Mouse (Mus musculus): Measurements from ENCODE around the gene Sap25. TPM values are rescaled to one million over a fixed set of nuclear protein-coding genes. Genes with fewer than 3 reads are reported as not detected.

Sap25 gene
- total RNA-seq, 2 experiments from 2014 or later: 3.1 to 13.9 TPM

- DNase-seq (ENCODE audit: extremely low spot score in 1 of 2, low spot score in 1 of 2): no peak
Observed at GRCm38 (mm10) chr5:137627991-137628390, 13.1 kb upstream of the Sap25 start.

GRCm38 (mm10) chr5:137628498-137629305 lies 12.4 kb upstream of the Sap25 start, which contains the start of the genes Fbxo24, Lrch4 and Gm20605:
Gene Fbxo24, minus strand, starts transcription at chr5:137629002.
Gene Lrch4, plus strand, starts transcription at chr5:137629121.
Gene Gm20605, plus strand, starts transcription at chr5:137629175.
- DNase-seq (ENCODE audit: extremely low spot score in 1 of 2, low spot score in 1 of 2): peak; percentile 93 to 94

- DNase-seq (ENCODE audit: extremely low spot score in 1 of 2, low spot score in 1 of 2): no peak
Observed at GRCm38 (mm10) chr5:137629306-137629721, 11.8 kb upstream of the Sap25 start.

GRCm38 (mm10) chr5:137629906-137630545 lies 11.1 kb upstream of the Sap25 start:
- DNase-seq (ENCODE audit: extremely low spot score in 1 of 2, low spot score in 1 of 2): no peak

GRCm38 (mm10) chr5:137630602-137631001 lies 10.5 kb upstream of the Sap25 start:
- DNase-seq (ENCODE audit: extremely low spot score in 1 of 2, low spot score in 1 of 2): no peak

GRCm38 (mm10) chr5:137631171-137631570 lies 10.0 kb upstream of the Sap25 start:
- DNase-seq (ENCODE audit: extremely low spot score in 1 of 2, low spot score in 1 of 2): no peak

- DNase-seq (ENCODE audit: extremely low spot score in 1 of 2, low spot score in 1 of 2): no peak
Observed at GRCm38 (mm10) chr5:137631591-137631990, 9.5 kb upstream of the Sap25 start.

- no peak for DNase-seq (ENCODE audit: extremely low spot score in 1 of 2, low spot score in 1 of 2)
Observed at GRCm38 (mm10) chr5:137633397-137634084, 7.6 kb upstream of the Sap25 start.

- no peak for DNase-seq (ENCODE audit: extremely low spot score in 1 of 2, low spot score in 1 of 2)
Observed at GRCm38 (mm10) chr5:137639472-137639871, 1.7 kb upstream of the Sap25 start.

- DNase-seq (ENCODE audit: extremely low spot score in 1 of 2, low spot score in 1 of 2): no peak
Observed at GRCm38 (mm10) chr5:137642886-137643285, 1.8 kb downstream of the Sap25 start.

- DNase-seq (ENCODE audit: extremely low spot score in 1 of 2, low spot score in 1 of 2): no peak
Observed at GRCm38 (mm10) chr5:137644484-137644883, 3.4 kb downstream of the Sap25 start.

- no peak for DNase-seq (ENCODE audit: extremely low spot score in 1 of 2, low spot score in 1 of 2)
Observed at GRCm38 (mm10) chr5:137645091-137645651, 4.0 kb downstream of the Sap25 start.

GRCm38 (mm10) chr5:137645652-137646091 lies 4.5 kb downstream of the Sap25 start, which contains the start of gene Irs3:
Gene Irs3, minus strand, starts transcription at chr5:137645714.
- no peak for DNase-seq (ENCODE audit: extremely low spot score in 1 of 2, low spot score in 1 of 2)

GRCm38 (mm10) chr5:137647827-137648601 lies 6.9 kb downstream of the Sap25 start:
- DNase-seq (ENCODE audit: extremely low spot score in 1 of 2, low spot score in 1 of 2): no peak

- DNase-seq (ENCODE audit: extremely low spot score in 1 of 2, low spot score in 1 of 2): no peak
Observed at GRCm38 (mm10) chr5:137649251-137649650, 8.1 kb downstream of the Sap25 start.

GRCm38 (mm10) chr5:137649669-137650571 lies 8.8 kb downstream of the Sap25 start:
- DNase-seq (ENCODE audit: extremely low spot score in 1 of 2, low spot score in 1 of 2): no peak

- peak in 1 of 2 experiments; percentile 65 for DNase-seq (ENCODE audit: extremely low spot score in 1 of 2, low spot score in 1 of 2)
Observed at GRCm38 (mm10) chr5:137652474-137652873, 11.3 kb downstream of the Sap25 start.

GRCm38 (mm10) chr5:137653366-137653765 lies 12.2 kb downstream of the Sap25 start:
- DNase-seq (ENCODE audit: extremely low spot score in 1 of 2, low spot score in 1 of 2): no peak

- DNase-seq (ENCODE audit: extremely low spot score in 1 of 2, low spot score in 1 of 2): no peak
Observed at GRCm38 (mm10) chr5:137654746-137655145, 13.6 kb downstream of the Sap25 start.

Data from layer of hippocampus, postnatal 25 days (tissue).